Mouse (Mus musculus) forebrain, postnatal 0 days (tissue): Measurements from ENCODE around the gene Mvb12a. TPM values are rescaled to one million over a fixed set of nuclear protein-coding genes. Genes with fewer than 3 reads are reported as not detected.
A peak's percentile ranks its signal among the peaks of the same experiment; 100 is the strongest.
"Not testable (repeated sequence)": the region's sequence is repeated elsewhere in the genome, so short reads cannot be mapped to it uniquely, and the experiment has no call there.

Experiments
- ATAC-seq: fragments of 200-750 bp; cut with Nextera tagmentation; 2 replicates; pipeline ENCODE4 v1.8.0; 2017; ENCODE audit warnings: mild to moderate bottlenecking, moderate library complexity
- DNase-seq: peaks from one replicate; pipeline ENCODE4 v3.0.0-alpha.2; 2015
- H3K27ac ChIP-seq: fragments of 300-500 bp; sonication (generic); 2 replicates; pipeline ENCODE4 v1.5.1; 2014; ENCODE audit warnings: low read depth, mild to moderate bottlenecking, antibody characterized with exemption, low read length, moderate library complexity, mixed read lengths
- H3K27me3 ChIP-seq: fragments of 300-500 bp; sonication (generic); 2 replicates; pipeline ENCODE4 v1.6.1; 2014; ENCODE audit warnings: mild to moderate bottlenecking, low read length, mixed read lengths; ENCODE audit not compliant: insufficient read depth
- H3K36me3 ChIP-seq: fragments of 300-500 bp; sonication (generic); 2 replicates; pipeline ENCODE4 v1.6.1; 2014; ENCODE audit warnings: mild to moderate bottlenecking, moderate library complexity; ENCODE audit not compliant: insufficient read depth
- H3K4me1 ChIP-seq: fragments of 300-500 bp; sonication (generic); 2 replicates; pipeline ENCODE4 v1.6.1; 2014; ENCODE audit warnings: antibody characterized with exemption; ENCODE audit not compliant: insufficient read depth
- H3K4me2 ChIP-seq: fragments of 300-500 bp; sonication (generic); 2 replicates; pipeline ENCODE4 v1.6.1; 2014; ENCODE audit warnings: low read depth, mild to moderate bottlenecking, moderate library complexity
- H3K4me3 ChIP-seq: fragments of 300-500 bp; sonication (generic); 2 replicates; pipeline ENCODE4 v1.5.1; 2014; ENCODE audit warnings: low read depth, low read length, mixed read lengths
- H3K9ac ChIP-seq: fragments of 300-500 bp; sonication (generic); 2 replicates; pipeline ENCODE4 v1.6.1; 2014; ENCODE audit warnings: mild to moderate bottlenecking
- H3K9me3 ChIP-seq: fragments of 300-500 bp; sonication (generic); 2 replicates; pipeline ENCODE4 v1.6.1; 2016; ENCODE audit warnings: low read length
- CTCF ChIP-seq: sonication (generic); IDR thresholded peaks from 2 replicates; pipeline ENCODE4 v1.5.1; 2016; ENCODE audit warnings: antibody characterized with exemption, control low read depth, low read depth
- WGBS: fragments of 180-500 bp; shearing (Covaris S2); extraction: QIAGEN DNeasy Blood & Tissue Kit; methylation state at CpG from one replicate; pipeline ENCODE4 v1.1.7; 2014; 5-methylcytosine and 5-hydroxymethylcytosine counted together
- polyA plus RNA-seq: library from polyadenylated mRNA; unstranded; fragments of >200 nt; fragmentation: Nextera tagmentation; extraction: Ambion mirVana; gene quantifications from 2 replicates; pipeline ENCODE4 v1.2.1, GENCODE M21; 2015
- total RNA-seq: library from RNA; depleted of rRNA; stranded (reverse); fragments of >200 nt; gene quantifications from 2 replicates; pipeline ENCODE4 v1.2.3, GENCODE M21; 2014

The Mvb12a gene
- total and polyA plus RNA-seq, 2 experiments from 2014 or later: 70.5 to 73.4 TPM

DNA sequence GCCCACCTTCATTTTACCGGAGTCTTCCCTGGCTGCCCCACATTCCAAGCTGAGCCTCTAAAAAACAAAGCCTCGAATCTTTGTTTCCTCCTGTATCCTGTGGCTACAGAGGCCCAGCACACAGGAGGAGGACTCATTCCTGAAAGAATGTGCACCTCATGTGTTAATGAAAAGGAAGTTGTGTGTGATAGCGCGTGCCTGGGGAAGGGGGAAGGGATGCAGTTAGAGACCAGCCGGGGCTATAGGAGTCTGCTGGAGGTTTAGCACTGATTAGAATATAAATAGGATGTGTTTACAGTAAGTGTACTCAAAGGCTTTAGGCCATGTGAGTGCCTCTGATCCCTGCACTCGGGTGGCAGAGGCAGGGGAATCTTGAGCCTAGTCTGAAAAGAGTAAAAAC is 16.4 kb upstream of the Mvb12a start:
- ATAC-seq (no peak), DNase-seq (no peak)
- no peak for TF ChIP-seq CTCF
- Histone ChIP-seq H3K27me3 (peaks cover 27% of the 10 kb centered on the region), H3K27ac (no peak overlapping the region), H3K9me3 (no peaks in the 10 kb centered on the region), H3K36me3 (no peaks in the 10 kb centered on the region), H3K9ac (no peak overlapping the region), H3K4me2 (no peak overlapping the region), H3K4me1 (no peaks in the 10 kb centered on the region), H3K4me3 (no peak overlapping the region)
- WGBS: 15% methylated on average over 6 of the region's 6 CpGs

DNA sequence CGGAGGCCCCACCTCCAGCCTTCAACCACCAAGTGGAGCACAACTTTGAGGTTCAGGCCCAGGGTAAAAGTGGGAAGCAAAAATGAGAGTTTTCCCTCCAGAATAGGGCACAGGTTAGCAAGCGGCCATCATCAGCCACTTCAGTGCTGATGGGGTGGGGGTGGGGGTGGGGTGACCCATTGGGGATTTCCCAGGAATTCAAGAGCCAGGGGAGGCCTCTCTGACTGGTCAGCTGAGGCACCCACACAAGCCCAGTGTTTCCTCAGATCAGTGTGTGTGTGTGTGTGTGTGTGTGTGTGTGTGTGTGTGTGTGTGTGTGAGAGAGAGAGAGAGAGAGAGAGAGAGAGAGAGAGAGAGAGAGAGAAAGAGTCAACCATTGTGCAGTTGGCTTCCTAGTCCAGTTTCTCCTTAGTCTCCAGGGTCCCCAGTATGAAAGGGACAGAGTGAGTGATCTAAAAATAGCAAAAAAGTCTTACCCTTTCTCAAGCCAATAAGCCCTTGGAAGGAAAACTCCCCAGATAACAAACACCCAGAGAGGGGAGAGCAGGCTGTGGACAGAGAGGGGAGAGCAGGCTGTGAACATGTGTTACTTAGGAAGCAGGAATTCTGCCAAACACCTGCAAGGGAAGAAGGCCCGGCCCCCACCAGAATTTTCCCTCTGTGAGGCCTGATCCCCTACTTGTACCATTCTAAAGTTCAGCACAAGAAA is 15.4 kb upstream of the Mvb12a start:
- Histone ChIP-seq H3K4me3 (no peak overlapping the region), H3K9me3 (no peaks in the 10 kb centered on the region), H3K9ac (no peak overlapping the region), H3K27ac (no peak overlapping the region), H3K36me3 (no peaks in the 10 kb centered on the region), H3K4me2 (no peak overlapping the region), H3K27me3 (peaks cover 27% of the 10 kb centered on the region), H3K4me1 (no peaks in the 10 kb centered on the region)
- DNase-seq (no peak), ATAC-seq (no peak)
- TF ChIP-seq CTCF: no peak
- WGBS: 57% methylated on average over 3 of the region's 3 CpGs

- no peaks in the 10 kb centered on the region for H3K36me3 ChIP-seq
- no peak overlapping the region for H3K9ac ChIP-seq
- H3K4me1 ChIP-seq: no peaks in the 10 kb centered on the region
- H3K27ac ChIP-seq: peak overlapping the region; percentile 29; the same call in 1 of the 2 replicates
- H3K4me3 ChIP-seq: no peak overlapping the region
- H3K27me3 ChIP-seq: peaks cover 26% of the 10 kb centered on the region
- no peak for TF ChIP-seq CTCF
- no peaks in the 10 kb centered on the region for H3K9me3 ChIP-seq
- no peak for DNase-seq
- H3K4me2 ChIP-seq: no peak overlapping the region
- ATAC-seq: no peak
- whole genome bisulfite sequencing: 89% methylated on average over 11 of the region's 11 CpGs
Measured at GRCm38 (mm10) chr8:71528362-71529073, 14.2 kb upstream of the Mvb12a start.

DNA sequence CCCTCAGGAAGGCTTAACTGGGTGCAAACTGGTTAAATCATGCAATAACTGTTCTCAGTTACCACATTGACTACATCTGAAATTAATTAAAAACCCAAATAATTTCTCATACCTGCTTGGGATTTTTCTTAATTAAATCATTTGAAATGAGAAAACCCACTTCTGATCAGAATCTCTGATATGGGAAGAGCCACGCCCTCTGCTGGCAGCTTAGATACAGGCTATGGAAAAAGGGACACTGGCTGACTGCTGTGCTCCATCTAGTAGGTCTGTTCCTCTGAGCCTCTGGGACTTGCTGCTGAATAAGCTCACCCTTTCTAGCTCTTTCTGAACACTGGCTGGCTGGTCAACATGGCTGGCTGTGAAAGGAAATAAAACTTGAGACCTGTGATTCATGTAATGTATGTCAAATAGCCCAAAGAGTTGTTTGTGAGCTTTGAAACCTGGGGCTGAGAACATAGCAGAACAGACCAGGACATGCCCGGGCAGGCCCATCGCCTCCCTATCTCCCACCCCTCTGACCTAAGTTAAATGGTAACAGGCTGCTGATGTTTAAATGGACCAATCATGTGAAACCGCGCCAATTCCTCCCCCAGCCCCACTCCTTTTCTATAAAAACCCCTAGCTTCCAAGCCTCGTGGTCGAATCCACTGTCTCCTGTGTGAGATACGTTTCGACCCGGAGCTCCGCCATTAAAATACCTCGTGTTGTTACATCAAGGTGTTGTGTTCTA is 11.8 kb upstream of the Mvb12a start:
- not testable (repeated sequence) for H3K9me3 ChIP-seq, H3K4me1 ChIP-seq, ATAC-seq, H3K36me3 ChIP-seq, H3K4me2 ChIP-seq, H3K27ac ChIP-seq, H3K9ac ChIP-seq, H3K4me3 ChIP-seq
- DNase-seq: peak; percentile 44
- WGBS: 66% methylated on average over 5 of the region's 12 CpGs
- H3K27me3 ChIP-seq: peaks cover 11% of the 10 kb centered on the region; the same call in 1 of the 2 replicates
- TF ChIP-seq CTCF: peak; percentile 55

- TF ChIP-seq CTCF: peak; percentile 12; the same call in 1 of the 2 replicates
- peaks cover 8% of the 10 kb centered on the region for H3K27me3 ChIP-seq
- H3K27ac ChIP-seq: no peak overlapping the region
- no peaks in the 10 kb centered on the region for H3K9me3 ChIP-seq
- no peak overlapping the region for H3K4me3 ChIP-seq
- DNase-seq: no peak
- 30% methylated on average over 3 of the region's 3 CpGs for WGBS
- H3K36me3 ChIP-seq: no peaks in the 10 kb centered on the region
- no peak overlapping the region for H3K9ac ChIP-seq
- no peak for ATAC-seq
- no peaks in the 10 kb centered on the region for H3K4me1 ChIP-seq
- H3K4me2 ChIP-seq: no peak overlapping the region
Measured at GRCm38 (mm10) chr8:71534263-71534810, 8.4 kb upstream of the Mvb12a start.

- Histone ChIP-seq H3K9me3 (no peaks in the 10 kb centered on the region), H3K27ac (no peak overlapping the region), H3K36me3 (no peaks in the 10 kb centered on the region), H3K4me3 (no peak overlapping the region), H3K4me1 (no peaks in the 10 kb centered on the region), H3K4me2 (no peak overlapping the region), H3K9ac (no peak overlapping the region), H3K27me3 (peaks cover 8% of the 10 kb centered on the region)
- TF ChIP-seq CTCF: no peak
- DNase-seq (no peak), ATAC-seq (no peak)
- 74% methylated on average over 5 of the region's 5 CpGs for WGBS
Measured at GRCm38 (mm10) chr8:71535663-71536062, 7.1 kb upstream of the Mvb12a start.
